Mouse (Mus musculus): ENCODE measurements at regions not wholly inside any gene's neighbourhood (a gene's known extent, or its start where the extent isn't known, plus 50 kb on each side); places are given as distances from the start of the nearest gene placed in this dataset.
"Not testable (repeated sequence)": the region's sequence is repeated elsewhere in the genome, so short reads cannot be mapped to it uniquely, and the experiment has no call there.

DNA sequence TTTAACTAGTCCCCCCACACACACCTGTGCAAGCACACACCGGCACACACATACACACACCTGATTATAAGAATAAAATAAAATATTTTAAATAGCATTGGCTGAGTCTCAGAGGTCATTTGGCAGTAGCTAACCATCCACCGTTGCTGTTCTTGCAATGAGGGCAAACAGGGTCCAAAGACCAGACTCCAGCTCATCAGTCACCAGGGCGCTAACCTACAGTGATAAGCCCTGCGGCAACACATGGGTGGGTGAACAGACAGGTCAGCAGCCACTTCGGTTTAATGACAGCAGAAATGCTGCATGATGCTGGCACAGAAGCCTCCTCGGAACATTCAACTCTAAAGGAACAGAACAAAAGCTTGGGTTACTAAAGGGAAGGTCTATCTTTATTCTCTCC lies 54.9 kb downstream of the Tas2r134 start:
- no peak for DNase-seq (ENCODE audit: low read depth)

DNA sequence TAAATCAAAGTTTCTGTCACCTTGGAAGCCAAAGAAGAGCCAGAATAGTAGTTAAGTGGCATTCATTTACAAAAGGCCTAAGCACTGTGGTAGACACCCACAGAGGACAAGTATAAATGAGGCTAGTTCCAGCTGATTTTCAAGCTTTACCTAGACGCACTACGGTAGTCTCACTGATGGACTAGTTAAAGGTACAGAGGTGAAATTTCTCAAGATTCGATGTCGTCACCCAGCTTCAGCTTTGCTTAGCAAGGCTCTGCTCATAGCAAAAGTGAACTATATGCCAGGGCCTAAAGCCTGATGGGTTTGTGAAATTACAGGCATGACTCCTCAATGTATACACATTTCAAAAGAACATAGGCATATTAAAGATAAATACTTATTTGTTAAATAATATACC lies 55.4 kb downstream of the Tas2r134 start:
- no peak for DNase-seq (ENCODE audit: low read depth)

DNA sequence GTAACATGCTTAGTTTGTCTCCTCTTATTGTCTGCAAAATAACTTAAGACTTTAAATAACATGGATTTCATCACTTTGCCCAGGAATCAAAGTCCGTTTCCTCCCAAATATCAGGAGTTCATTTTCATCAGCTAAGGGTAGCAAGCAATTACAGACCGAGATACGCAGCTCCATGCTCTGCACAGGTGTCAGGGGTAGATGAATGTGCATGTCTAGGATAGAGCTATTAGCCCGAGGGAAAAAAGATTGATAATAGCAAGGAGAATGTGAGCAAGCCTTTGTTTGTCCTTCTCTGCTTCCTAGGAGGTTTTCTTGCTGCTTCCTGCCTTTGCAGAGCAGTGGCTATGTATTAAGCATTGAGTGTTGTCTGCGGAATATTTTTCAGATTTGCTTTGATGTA lies 77.8 kb downstream of the Tas2r134 start:
- DNase-seq (ENCODE audit: low read depth) = no peak

DNA sequence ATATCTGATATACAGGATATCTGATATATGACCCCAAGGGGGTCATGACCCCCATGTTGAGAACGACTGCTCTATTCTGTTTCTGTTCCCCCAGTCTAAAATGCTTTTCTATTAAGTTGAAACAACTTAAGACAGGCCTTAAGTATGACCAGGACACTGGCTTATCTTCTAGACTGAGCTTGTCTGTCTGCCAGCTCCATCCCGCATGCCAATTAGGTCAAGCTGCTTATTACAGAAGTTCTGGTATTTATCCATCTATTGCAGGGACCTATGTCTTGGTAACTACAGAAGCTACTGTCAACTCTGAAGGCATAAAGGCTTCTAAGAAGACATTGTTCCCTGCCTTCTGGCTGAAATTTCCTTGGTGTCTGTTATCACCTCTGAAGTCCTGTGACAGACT lies 81.4 kb downstream of the Tas2r134 start:
- DNase-seq (ENCODE audit: low read depth) = no peak

DNA sequence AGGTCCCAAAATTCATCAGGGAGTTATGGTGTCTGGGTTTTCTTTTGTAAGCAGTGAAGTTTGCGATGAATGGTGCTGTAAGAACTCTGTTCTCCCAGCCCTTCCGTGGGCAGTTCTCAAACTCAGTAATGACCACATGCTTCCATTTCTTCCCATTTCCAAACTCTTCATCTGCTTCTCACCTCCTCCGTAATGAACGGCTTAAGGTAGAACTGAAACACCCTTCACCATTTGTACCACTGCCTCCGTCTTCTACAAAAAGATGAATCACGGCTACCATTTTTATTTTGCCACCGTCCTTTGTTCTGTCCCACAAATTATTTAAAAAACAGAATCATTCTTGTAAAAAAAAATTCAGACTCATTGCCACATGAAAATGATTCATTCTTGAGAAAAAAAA lies 85.3 kb downstream of the Tas2r134 start:
- no peak for DNase-seq (ENCODE audit: low read depth)

DNA sequence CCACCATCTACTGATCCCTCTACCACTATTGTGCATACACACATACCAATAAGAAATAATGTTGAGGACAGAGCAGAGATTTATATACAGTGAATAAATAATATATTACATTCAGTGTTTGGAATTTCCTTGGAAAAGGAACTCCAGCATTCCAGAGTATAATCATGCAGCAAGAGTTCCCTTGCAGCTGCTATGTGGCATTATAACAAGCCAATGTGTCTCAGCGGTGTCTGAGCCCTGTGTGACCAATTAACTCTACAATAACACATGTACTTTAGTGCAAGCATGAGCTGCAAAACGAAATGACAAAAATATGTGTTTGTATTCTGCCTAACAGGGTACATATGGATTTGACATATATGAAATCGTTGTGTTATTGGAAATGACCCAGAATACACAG lies 103.5 kb downstream of the Tas2r134 start:
- DNase-seq (ENCODE audit: low read depth) = no peak

DNA sequence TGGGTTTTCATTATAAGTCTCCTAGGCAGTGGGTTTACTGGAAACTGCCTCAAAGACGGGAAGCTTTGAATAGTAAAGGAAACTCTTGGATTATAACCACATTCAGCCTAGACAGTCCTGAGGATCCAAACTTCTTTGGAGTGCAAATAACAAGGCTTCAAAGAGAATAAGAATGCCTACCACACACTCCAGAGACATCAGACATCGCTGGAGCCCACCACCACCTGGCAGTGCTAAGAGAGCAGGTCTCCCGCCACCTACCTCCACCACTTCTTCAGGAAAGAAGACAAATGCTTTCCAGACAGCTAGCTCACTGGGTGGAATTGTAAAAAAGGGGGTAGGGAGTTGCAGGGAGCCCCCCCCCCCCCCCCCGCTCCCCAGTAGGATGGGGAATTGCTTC lies 104.4 kb downstream of the Tas2r134 start:
- no peak for DNase-seq (ENCODE audit: low read depth)

DNA sequence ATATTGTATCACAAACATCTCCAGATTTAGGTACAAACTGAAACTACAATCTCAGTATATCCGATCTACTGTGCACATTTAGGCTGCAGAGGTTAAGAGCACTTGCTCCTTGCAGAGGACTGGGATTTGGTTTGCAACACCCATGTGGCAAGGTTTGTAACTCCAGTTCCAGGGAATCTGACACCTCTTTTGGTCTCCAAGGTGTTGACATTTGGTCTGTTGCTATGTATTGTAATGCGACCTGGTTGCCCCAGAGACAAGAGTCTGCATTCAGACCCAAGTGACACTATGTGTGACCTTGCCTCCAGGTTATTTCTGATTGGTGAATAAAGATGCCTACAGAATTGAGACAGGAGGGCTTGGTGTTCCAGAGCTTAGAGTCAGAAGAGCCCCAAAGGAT lies 105.0 kb downstream of the Tas2r134 start:
- DNase-seq (ENCODE audit: low read depth) = no peak

DNA sequence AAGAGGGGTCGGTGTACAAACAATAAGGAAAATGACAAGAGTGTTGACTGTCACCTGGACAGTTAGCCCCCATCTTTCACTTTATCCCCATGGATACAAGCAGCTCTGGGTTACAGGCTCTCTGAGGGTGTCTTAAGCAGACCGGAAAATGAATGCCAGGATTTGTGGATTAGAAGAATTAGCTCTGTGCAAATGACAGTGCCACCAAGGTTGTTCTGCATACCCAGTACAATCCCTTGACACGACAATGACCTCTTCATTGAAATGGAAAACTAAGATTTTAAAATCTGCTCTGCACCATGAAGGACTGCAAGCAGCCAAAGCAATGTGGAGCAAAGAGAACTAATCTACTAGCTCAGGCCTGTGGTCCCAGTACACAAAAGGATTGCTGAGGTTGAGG lies 105.9 kb downstream of the Tas2r134 start:
- no peak for DNase-seq (ENCODE audit: low read depth)

DNA sequence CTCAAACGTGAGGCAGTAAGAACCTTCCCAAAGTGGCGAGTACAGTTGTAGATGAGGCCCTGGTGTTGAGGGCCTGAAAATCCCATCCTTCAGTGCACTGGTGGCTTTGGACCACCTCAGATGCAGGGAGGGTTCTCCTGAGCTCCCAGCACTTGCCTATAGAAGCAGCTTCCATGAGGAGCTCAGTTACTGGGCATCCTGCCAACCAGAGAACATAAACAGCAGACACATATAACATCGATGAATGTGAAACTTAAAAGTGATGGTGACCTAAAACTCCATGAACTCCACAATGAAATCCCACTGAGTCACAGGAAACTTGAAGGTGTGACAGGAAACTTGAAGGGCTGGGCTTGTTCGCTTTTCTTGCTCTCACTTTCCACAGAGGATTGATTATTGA lies 109.1 kb downstream of the Tas2r134 start:
- DNase-seq (ENCODE audit: low read depth) = no peak

DNA sequence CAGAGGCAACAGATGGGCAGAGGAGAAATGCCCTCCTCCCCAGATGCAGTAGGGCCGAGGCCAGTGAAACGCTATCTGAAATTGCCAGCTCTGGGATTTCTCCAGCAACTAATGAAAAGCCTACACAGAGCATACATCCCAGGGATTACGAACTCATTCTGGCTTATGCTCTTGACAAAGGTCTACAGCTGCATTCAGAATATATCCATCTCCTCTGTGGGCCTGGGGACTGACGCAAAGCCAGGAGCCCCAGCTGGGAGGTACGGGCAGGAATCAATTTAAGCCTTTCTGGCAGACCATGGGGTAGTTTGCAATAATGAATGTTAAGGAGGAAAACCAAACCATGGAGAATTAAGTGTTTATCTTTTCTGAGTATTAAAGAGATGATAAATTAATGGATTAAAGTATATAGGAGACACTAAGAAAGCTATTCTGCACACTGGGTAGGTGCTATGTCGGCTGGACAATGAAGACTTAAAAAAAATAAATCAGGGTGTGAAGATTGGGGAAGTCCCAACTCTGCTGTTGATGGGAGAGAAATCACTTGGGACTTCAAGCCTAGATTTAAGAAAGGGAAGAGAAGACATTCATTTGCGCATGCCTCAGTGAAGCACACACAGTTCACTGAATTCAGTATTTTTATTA lies 120.5 kb downstream of the Tas2r134 start:
- no peak for DNase-seq (ENCODE audit: low read depth)

DNA sequence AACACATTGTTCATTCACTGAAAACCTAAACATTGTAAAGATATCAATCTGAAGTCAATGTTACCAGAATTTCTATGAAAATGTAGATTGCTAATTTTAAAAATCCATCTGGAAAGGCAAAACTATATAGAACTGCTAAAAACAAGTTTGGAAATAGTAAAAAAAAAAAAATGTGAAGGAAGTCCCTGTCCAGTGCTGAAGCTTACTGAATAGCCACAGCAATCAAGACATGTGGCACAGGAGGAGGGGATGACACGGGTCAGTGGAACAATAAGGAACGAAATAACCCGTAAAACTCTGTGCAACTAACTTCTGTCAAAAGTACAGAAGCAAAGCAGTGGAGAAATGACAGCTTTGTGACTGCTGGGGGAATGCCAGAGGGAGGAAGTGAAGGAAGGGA lies 121.9 kb downstream of the Tas2r134 start:
- no peak for DNase-seq (ENCODE audit: low read depth)

DNA sequence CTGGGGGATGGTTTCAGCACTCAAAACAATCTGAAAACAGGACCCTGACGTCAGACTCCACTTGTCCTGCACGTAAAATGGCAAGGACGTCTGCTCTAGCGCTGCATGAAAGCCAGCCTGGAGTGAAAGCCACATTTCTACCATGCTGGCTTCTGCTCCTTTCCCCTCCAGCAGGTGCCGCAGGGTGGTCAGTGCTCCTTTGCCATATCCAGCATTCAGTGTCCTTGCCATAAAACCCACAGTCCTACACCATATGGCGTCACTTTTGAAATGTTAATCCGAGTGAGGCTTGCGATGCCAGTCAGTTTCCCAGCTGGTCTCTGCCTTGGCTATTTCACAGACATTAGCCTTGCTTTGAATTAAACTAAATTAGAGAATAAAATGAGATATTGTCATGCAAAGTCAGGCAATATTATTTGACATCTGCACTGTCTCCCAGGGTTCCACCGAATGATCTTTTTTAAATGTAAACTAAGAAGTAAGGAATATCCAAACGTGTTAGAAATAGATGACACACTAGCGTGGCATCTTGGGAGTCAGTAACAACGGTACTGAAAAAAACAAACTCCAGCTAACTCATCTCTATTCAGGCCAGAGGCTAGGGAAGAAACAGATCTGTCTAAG lies 125.7 kb downstream of the Tas2r134 start:
- DNase-seq (ENCODE audit: low read depth) = no peak

DNA sequence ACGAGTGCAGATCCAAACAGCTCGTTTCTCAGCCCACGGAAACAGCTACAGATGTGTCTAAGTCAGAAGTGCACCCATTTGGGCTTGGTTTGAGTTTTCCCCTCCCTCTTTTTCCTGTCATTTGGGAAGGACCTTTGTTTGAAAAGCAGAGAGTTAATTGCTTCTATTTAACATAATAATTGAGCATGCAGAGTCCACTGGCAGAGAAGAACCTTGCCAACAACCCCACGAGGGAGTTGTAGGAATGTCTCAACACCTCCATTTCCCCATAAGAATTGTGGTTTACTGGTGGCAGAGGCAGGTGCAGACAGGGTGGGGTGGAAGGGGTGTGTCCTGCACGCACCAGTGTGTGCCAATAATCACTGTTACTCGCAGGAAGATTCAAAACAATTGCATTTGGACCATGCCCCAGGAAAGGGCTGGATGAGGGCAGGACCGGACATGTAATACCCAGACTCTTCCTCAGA lies 126.3 kb downstream of the Tas2r134 start:
- DNase-seq (ENCODE audit: low read depth) = no peak

DNA sequence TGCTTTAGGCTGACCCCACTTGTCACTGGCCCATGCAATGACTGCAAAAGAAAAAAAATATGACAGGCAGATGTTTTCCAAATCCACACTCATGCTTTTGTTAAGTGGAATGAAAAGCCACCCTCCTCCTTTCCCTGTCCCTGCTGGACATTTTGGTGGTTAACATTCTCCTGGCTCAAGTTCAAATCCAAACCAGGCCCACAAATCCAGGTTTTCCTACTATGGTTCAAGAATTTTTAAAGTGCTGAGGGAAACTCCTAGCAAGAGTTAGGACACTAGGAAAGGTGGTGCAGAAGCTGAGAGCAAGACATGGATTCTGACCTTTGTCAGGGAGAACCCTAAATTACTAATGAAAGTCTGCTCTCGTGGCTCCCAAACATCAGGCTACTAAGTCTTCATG lies 130.1 kb downstream of the Tas2r134 start:
- DNase-seq (ENCODE audit: low read depth) = no peak

DNA sequence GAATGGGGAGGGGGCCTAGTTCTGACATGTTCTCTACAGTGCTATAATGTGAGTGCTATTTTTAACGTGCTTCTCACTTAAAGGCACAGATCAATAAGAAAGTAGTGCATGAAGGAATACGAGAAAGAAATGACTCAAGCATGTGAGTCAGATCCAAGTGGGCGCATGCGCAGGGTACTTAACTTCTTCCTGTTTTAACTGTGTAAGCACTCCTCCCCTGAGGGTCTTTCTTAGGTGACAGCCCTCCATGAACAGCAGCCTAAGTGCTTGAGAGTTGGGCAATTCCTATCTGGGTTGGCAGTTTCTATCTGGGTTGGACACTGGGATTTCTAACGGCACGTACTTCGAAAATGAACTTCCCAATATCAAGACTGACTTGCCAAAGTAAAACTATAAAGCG lies 130.8 kb downstream of the Tas2r134 start:
- DNase-seq (ENCODE audit: low read depth) = peak; percentile 37

DNA sequence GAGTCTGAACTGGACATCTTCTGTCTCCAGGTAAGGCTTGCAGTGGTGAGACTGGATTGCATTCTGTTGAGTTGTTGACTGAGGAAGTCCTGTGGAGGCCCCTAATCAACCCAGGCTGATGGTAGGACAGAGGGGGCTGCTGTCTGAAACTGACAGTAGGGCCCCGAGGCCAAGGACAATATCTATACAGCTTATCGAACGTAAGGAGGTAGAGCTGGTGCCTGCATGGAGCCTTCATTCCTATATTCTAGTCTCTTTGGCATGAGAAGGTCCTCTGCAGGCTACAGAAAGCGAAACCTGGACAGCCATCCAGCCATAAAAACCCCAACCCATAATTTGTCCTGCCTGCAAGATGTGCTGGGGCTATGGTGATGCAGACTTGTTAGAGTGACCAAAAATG lies 135.6 kb downstream of the Tas2r134 start:
- no peak for DNase-seq (ENCODE audit: low read depth)

DNA sequence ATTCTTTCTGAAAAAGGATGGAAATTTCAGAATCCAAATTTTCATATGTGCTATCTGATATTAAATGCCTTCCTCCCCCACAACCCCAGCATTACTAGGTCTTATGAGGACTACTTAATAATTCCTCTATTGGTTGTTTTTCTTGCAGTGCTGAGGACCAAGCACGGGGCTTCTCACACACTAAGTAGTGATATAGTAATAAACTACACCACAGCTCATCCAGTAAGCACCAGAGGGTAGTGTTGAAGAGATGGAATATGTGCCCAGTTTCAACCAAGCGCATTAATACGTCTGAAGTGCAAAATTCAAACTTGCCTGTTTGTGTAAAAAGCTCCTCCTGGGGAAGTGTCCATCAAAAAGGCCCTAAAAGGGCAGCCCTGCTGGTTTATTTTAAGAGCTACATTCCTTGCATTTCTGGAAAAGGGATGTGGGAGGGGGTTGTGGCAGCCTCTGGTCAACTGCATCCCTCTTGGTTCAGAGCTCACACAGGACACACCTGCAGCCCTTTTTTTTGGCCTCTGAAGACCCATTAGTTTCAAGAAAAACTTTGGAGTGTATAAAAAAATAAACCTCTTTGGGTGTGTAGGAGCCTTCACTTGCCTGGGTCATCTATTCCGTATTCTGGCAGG lies 140.3 kb downstream of the Tas2r134 start:
- no peak for DNase-seq (ENCODE audit: low read depth)

DNA sequence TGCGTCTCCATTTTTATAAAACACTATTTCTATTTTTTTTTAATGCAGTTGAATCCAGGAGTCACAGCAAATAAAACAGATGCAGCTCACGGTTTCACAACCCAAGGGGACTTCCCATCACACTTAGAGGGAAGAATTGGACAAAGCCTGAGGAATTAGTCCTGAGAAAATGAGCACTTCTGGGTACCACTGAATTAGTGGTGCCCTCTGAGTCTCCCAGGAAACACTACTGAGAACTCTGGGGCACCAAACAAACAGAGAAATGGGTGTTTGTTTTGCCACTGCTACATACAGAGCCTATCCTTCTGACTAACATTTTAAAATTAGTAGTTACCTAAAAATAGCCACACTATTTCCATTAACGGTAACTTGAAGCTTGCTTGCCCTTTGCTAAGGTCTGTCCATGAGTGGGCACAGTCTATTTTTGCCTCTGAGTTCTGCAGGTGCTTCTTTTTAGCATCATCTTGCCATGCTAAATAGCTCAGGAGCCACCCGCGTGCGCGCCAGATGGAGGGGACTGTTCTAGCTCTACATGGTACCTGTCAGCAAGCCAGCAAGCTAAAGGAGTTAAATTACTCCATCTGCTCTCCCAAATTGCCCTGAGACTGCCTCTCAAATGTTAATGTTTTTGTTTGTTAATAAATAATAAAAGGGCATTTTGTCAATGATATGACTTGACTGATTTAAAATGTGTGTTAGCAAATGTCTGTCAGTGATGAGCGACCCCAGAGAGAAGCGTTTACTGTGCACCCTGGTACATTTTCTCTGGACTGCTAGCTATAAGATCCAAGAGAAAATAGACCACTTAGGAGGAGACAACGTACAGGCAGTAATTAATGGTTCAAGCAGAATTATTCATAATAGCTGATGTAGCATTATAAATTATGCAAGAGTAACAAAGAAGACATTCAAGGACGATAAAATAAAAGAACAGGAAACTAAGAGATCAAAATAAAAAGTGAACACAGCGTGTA lies 141.3 kb downstream of the Tas2r134 start:
- DNase-seq (ENCODE audit: low read depth) = no peak

DNA sequence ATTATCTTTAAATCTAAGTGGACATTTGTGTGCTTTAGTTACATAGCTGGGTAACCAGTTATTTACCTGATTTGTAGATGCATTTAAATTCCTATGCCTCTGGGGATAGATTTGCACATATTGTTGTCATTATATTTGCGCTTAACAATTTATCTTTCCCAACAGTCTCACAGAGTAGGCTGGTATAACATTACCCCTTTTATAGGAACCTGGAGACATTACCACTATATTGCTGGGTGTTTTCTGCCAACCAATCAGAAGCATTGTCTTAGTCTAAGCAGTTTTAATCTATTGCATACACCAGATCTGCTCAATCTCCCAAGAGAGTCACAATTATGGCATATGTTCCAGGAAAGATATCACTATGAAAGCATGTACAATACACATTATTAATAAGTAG lies 149.8 kb downstream of the Rbm43 start:
- DNase-seq (ENCODE audit: low read depth) = no peak

DNA sequence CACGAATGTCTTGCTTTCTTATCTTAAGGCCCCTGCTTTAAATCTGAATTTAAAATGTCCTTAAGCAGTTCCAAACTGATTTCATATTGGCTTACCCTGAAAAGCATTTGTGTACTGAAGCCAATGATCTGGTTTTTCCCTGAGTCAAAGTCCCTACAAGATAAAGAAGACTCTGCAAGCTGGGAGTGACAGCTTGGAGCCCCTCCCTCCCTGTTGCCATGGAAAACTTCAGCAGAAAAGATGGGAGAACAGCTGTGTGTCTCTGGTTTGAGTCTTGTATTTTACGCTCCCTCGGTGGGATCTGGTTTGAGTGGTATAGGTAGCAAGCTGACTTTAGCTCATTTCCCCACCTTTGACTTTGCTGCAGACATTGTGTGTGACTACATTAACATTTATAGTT lies 146.1 kb downstream of the Rbm43 start:
- DNase-seq (ENCODE audit: low read depth) = no peak

DNA sequence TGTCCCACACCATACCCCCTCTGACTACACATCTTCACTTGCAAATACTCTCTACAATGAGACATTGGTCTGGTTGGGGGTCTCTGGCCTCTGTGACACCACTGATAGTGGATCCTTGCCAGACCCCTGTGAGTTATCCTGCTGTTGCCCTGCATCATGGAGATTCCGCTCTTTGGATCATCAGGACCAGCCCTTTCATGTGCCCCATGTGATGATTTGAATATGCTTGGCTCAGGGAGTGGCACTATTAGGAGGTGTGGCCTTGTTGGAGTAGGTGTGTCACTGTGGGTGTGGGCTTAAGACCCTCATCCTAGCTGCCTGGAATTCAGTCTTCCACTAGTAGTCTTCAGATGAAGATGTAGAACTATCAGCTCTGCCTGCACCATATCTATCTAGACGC lies 141.7 kb downstream of the Rbm43 start:
- not testable (repeated sequence) for DNase-seq (ENCODE audit: low read depth)

DNA sequence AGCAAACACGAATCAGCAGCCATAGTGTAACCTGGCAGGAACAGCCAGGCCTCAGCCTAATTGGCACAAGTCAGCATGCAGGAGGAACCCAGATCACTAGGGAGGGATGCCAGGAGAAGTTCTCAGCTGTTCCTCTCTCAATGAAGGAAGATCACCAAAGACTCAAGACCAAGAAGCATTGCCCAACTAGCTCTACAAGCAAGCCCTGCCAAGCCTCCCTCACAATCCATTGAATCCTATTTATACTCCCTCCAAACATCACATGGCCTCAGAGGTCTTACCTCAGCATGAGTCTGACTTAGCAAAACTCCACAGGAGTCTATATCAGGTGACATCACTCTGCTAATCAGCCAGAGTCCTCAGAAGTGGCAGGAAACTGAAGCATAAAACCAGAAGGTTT lies 135.1 kb downstream of the Rbm43 start:
- no peak for DNase-seq (ENCODE audit: low read depth)

Measured in fibroblast of lung, adult 2 months (primary cell).